Mouse (Mus musculus) spleen, adult 2 months (tissue): ENCODE results near the gene Hinfp.

Experiments
- CTCF ChIP-seq: fragments of 200-500 bp; IDR thresholded peaks from 2 replicates; pipeline ENCODE4 v1.5.1; 2011; ENCODE audit warnings: mild to moderate bottlenecking, inconsistent platforms; ENCODE audit not compliant: insufficient read depth, insufficient read length, insufficient replicate concordance; ENCODE audit errors: extremely low read depth
- POLR2A ChIP-seq: fragments of 200-500 bp; IDR thresholded peaks from 2 replicates; pipeline ENCODE4 v1.6.1; 2011; ENCODE audit warnings: low read depth, low read length, inconsistent platforms

DNA sequence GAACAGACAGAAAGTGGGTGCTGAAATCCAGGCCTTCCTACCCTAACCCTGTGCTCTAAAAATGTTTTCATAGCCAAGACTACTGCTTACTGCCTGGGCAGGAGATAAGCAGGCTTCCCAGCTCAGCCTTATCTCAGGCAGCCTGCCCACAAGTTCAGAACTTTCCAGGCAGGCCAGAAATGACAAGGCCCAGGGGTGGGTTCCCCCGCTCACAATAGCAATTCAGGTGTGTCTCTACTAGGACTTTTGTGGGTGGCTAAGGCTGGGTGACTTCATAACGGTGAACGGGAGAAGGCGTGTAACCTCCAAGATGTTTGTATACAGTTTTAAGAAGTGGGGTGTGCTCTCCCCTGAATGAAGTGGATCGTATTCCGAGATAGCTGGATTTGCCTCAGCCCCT lies 37.8 kb upstream of the Hinfp start:
- TF ChIP-seq POLR2A, result no peak
- no peak for TF ChIP-seq CTCF
